Mouse (Mus musculus) erythroblast, embryonic 14.5 days (primary cell): ENCODE results near the gene Mndal.
"Not testable (repeated sequence)": the region's sequence is repeated elsewhere in the genome, so short reads cannot be mapped to it uniquely, and the experiment has no call there.

Experiments used
- GATA1 ChIP-seq: IDR thresholded peaks from 2 replicates; pipeline ENCODE4 v1.6.1; 2012; ENCODE audit warnings: low read length, inconsistent platforms, mixed read lengths
- TAL1 ChIP-seq: IDR thresholded peaks from 3 replicates; pipeline ENCODE4 v1.6.1; 2012; ENCODE audit warnings: low read length, inconsistent platforms, mixed read lengths

DNA sequence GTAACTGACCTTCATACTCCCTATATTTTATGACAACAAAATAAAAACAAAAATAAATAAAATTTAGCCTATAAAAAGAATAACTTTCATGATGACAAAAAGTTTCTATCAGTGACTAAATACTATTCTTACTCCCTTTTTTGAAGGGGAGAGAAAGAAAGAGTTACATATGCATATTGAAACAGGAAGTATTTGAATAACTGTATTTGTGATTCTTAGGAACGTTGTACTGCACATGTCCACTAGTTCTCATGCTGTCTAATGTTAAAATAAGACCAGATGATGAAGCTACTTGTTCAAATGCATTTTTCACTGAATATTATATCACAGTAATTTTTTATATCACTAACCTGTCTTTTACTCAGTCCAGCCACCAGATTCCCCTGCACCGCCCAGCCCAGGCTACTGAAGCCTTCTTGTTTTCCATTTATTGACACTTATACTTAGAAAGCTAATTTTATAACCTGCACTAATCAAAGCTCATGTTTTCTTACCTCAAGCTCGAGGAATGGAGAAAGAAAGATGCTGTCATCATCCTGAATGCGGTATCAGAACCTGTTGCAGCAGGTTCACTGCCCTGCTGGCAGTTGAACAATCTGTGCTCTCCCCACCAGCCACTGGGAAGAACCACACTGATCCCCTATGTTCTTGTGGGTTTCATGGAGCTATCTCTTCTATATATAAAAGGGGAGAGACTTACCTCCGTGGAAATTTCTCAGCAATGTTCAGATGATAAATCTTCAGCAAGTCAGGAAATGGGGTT is 62.9 kb downstream of the Mndal start:
- TF ChIP-seq TAL1, GATA1: not testable (repeated sequence)
